Mouse (Mus musculus): ENCODE measurements around the gene Sod2. TPM values are rescaled to one million over a fixed set of nuclear protein-coding genes. Genes with fewer than 3 reads are reported as not detected.
"Not testable (repeated sequence)": the region's sequence is repeated elsewhere in the genome, so short reads cannot be mapped to it uniquely, and the experiment has no call there.

Gene Sod2
- polyA plus RNA-seq (2015; fragmentation: Nextera tagmentation; extraction: Ambion mirVana) = 89.2 and 111 TPM in 2 replicates

DNA sequence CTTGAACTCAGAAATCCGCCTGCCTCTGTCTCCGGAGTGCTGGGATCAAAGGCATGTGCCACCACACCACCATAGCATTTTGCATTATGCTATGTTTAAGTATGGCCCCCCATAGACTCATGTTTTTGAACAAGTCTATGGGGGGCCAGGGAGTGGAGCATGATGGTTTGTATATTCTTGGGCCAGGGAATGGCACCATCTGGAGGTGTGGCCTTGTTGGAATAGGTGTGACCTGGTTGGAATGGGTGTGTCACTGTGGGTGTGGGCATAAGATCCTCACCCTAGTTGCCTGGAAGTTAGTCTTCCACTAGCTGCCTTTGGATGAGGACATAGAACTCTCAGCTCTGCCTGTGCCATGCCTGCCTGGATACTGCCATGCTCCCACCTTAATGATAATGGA, at the start of gene Sod2:
TSS of gene Sod2 (plus strand) at position 301 of the 400 bp plus-strand sequence.
- not testable (repeated sequence) for H3K27me3 ChIP-seq; H3K36me3 ChIP-seq; ATAC-seq (ENCODE audit: insufficient number of reproducible peaks, low FRiP score, low TSS enrichment, low read depth); H3K9me3 ChIP-seq
- Histone ChIP-seq H3K4me1 (peaks cover 10% of the 10 kb centered on the region), H3K4me2 (peak within 1 kb of the TSS; percentile 71), H3K9ac (peak within 1 kb of the TSS; percentile 58), H3K4me3 (peak within 1 kb of the TSS; percentile 91), H3K27ac (peak within 1 kb of the TSS; percentile 69)
- WGBS = 93% methylated on average over 2 of the region's 2 CpGs

DNA sequence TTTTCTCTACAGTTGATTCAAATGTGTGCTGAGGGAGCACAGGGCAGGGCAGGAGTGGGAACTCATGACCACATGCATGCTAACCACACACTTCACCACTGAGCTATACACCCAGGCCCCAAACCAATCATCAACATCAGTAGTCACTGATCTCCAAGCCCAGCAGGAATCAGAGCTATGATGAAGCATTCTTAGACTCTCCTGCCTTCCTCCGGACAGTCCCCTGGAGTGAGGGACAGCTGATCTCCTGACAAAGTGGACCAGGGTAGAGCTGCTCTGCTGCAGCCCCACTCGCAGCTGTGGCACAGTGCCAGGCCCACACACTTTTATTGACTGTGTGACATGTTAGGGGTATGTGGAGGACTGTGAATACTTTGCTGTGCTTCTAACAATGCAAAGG, 47.3 kb upstream of the Sod2 start:
- H3K4me1 ChIP-seq; H3K9me3 ChIP-seq; H3K4me3 ChIP-seq; H3K27me3 ChIP-seq; ATAC-seq (ENCODE audit: insufficient number of reproducible peaks, low FRiP score, low TSS enrichment, low read depth); H3K9ac ChIP-seq; H3K27ac ChIP-seq: not testable (repeated sequence)
- WGBS = 21% methylated on average over 2 of the region's 2 CpGs
- peaks cover 17% of the 10 kb centered on the region for H3K36me3 ChIP-seq
- H3K4me2 ChIP-seq = 0 out of 2 replicates have a peak overlapping the region, but pooled peaks have one; percentile 25

DNA sequence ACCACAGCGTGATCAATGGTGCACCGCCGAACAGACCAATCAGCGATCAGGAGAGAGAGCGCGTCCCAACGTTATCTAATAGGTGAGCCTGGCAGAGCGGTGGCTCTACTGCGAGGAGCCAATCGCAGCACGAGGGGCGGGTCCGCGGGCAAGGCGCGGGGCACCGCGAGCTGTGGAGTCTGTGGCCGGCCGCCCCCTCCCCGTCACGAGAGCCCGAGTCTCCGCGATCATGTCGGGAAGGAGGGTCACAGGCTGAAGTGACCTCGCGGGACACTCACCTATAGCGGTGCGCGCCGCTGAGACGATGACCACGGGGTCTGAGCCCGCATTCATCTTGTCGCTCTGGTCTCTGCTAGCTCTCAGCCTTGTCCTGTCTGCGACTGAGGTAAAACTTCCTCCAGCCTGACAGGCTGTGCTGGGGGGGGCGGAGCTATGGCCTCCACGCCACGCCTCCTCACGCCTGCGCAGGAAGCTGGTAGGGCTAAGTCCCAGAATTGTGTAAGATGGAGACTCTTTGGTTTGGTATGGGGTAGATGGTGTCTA, 46.2 kb upstream of the Sod2 start, which contains the start of gene Acat2:
TSS of gene Acat2 (minus strand) at position 417 of the 543 bp plus-strand sequence.
- peak within 1 kb of the TSS; percentile 60 for H3K4me3 ChIP-seq
- peak within 1 kb of the TSS; percentile 87 for H3K27ac ChIP-seq
- peak within 1 kb of the TSS; percentile 35 for H3K9ac ChIP-seq
- peaks cover 18% of the 10 kb centered on the region for H3K36me3 ChIP-seq
- peaks cover 8% of the 10 kb centered on the region for H3K4me1 ChIP-seq
- H3K4me2 ChIP-seq = peak within 1 kb of the TSS; percentile 67
- under 1% methylated on average over 42 of the region's 42 CpGs for WGBS
- ATAC-seq (ENCODE audit: insufficient number of reproducible peaks, low FRiP score, low TSS enrichment, low read depth) = peak; percentile 97
- H3K27me3 ChIP-seq = no peaks in the 10 kb centered on the region
- no peaks in the 10 kb centered on the region for H3K9me3 ChIP-seq

- Histone ChIP-seq H3K27ac (no peak overlapping the region), H3K9ac (no peak overlapping the region), H3K36me3 (peaks cover 25% of the 10 kb centered on the region), H3K4me3 (no peak overlapping the region), H3K27me3 (no peaks in the 10 kb centered on the region), H3K4me2 (no peak overlapping the region), H3K4me1 (peaks cover 8% of the 10 kb centered on the region), H3K9me3 (no peaks in the 10 kb centered on the region)
- 73% methylated on average over 3 of the region's 3 CpGs for WGBS
- no peak for ATAC-seq (ENCODE audit: insufficient number of reproducible peaks, low FRiP score, low TSS enrichment, low read depth)
Observed at GRCm38 (mm10) chr17:12963476-12963875, 43.2 kb upstream of the Sod2 start.

DNA sequence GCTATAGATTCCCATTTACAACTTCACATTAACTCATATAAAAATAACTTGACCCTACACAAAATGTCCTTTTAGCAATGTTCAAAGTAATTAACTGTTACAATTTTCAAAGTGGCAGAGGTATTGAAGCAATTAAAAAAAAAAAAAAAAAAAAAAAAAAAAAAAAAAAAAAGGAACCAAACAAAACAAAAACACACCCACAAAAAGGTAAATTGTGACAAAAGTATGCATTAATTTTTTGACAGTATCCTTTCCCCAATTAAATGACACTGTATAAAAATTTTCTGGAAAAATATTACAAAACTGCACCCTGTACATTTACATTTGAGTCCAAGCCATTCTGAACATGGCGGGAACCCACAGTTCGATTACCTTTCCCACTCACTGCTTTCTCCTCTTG, 39.5 kb upstream of the Sod2 start:
- no peak for ATAC-seq (ENCODE audit: insufficient number of reproducible peaks, low FRiP score, low TSS enrichment, low read depth)
- H3K9me3 ChIP-seq = no peaks in the 10 kb centered on the region
- no peaks in the 10 kb centered on the region for H3K4me1 ChIP-seq
- no peak overlapping the region for H3K9ac ChIP-seq
- no peak overlapping the region for H3K4me3 ChIP-seq
- no peaks in the 10 kb centered on the region for H3K27me3 ChIP-seq
- H3K27ac ChIP-seq = no peak overlapping the region
- peaks cover 35% of the 10 kb centered on the region for H3K36me3 ChIP-seq
- no peak overlapping the region for H3K4me2 ChIP-seq
- 92% methylated on average over 2 of the region's 2 CpGs for WGBS

- peaks cover 56% of the 10 kb centered on the region for H3K36me3 ChIP-seq
- H3K27me3 ChIP-seq = no peaks in the 10 kb centered on the region
- no peaks in the 10 kb centered on the region for H3K9me3 ChIP-seq
- no peak overlapping the region for H3K27ac ChIP-seq
- H3K4me3 ChIP-seq = no peak overlapping the region
- H3K9ac ChIP-seq = no peak overlapping the region
- no peaks in the 10 kb centered on the region for H3K4me1 ChIP-seq
- no peak for ATAC-seq (ENCODE audit: insufficient number of reproducible peaks, low FRiP score, low TSS enrichment, low read depth)
- 83% methylated on average over 2 of the region's 2 CpGs for whole genome bisulfite sequencing
- no peak overlapping the region for H3K4me2 ChIP-seq
Observed at GRCm38 (mm10) chr17:12973851-12974250, 32.8 kb upstream of the Sod2 start.

DNA sequence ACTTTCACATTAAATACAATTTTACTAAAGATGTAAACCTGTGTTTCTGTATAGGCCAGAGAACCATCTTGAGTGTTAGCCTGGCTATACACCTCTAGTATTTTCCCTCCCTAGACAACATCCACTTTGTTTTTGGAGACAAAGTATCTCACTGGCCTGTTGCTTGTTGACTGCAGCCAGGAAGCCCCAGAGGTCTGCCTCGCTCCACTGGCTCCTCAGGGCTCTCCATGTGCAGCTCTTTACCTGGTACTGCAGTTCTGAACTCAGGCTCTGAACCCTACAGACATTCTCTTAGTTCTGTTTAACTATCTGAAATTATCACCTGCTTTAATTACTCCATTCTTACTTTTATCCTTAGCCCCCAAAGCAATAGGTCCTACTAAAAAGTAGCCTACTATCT, 28.1 kb upstream of the Sod2 start:
- H3K36me3 ChIP-seq = peaks cover 66% of the 10 kb centered on the region

GRCm38 (mm10) chr17:12983988-12984387, 22.7 kb upstream of the Sod2 start:
- Histone ChIP-seq H3K36me3 (peaks cover 50% of the 10 kb centered on the region), H3K27ac (no peak overlapping the region), H3K9ac (no peak overlapping the region), H3K4me1 (0 out of 2 replicates have a peak, but pooled peaks cover 3% of the 10 kb centered on the region), H3K9me3 (no peaks in the 10 kb centered on the region), H3K4me2 (no peak overlapping the region), H3K27me3 (no peaks in the 10 kb centered on the region), H3K4me3 (no peak overlapping the region)
- 76% methylated on average over 2 of the region's 2 CpGs for WGBS
- no peak for ATAC-seq (ENCODE audit: insufficient number of reproducible peaks, low FRiP score, low TSS enrichment, low read depth)

More for the DNA sequence above, 28.1 kb upstream of the Sod2 start:
- Histone ChIP-seq H3K27ac (no peak overlapping the region), H3K27me3 (no peaks in the 10 kb centered on the region), H3K9ac (no peak overlapping the region), H3K9me3 (no peaks in the 10 kb centered on the region), H3K4me2 (no peak overlapping the region), H3K4me3 (no peak overlapping the region), H3K4me1 (no peaks in the 10 kb centered on the region)
- 93% methylated on average over 1 of the region's 1 CpGs for whole genome bisulfite sequencing
- ATAC-seq (ENCODE audit: insufficient number of reproducible peaks, low FRiP score, low TSS enrichment, low read depth) = no peak

DNA sequence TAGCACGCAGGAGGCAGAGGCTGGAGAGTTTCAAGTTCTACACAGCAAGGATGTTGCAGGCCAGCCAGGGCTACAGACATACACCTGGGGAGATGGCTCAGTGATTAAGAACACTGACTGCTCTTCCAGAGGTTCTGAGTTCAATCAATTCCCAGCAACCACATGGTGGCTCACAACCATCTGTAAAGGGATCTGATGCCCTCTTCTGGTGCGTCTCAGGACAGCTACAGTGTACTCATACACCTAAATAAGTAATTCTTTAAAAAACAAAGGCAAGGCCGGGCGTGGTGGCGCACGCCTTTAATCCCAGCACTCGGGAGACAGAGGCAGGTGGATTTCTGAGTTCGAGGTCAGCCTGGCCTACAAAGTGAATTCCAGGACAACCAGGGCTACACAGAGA, 18.6 kb upstream of the Sod2 start:
- not testable (repeated sequence) for H3K4me3 ChIP-seq; H3K4me2 ChIP-seq; H3K27me3 ChIP-seq; ATAC-seq (ENCODE audit: insufficient number of reproducible peaks, low FRiP score, low TSS enrichment, low read depth); H3K9me3 ChIP-seq; H3K4me1 ChIP-seq; H3K27ac ChIP-seq; H3K9ac ChIP-seq
- 96% methylated on average over 8 of the region's 8 CpGs for WGBS
- peaks cover 23% of the 10 kb centered on the region for H3K36me3 ChIP-seq

- H3K4me1 ChIP-seq = peaks cover 9% of the 10 kb centered on the region
- no peak for ATAC-seq (ENCODE audit: insufficient number of reproducible peaks, low FRiP score, low TSS enrichment, low read depth)
- peak overlapping the region; percentile 100; the same call in 1 of the 2 replicates for H3K9ac ChIP-seq
- no peaks in the 10 kb centered on the region for H3K27me3 ChIP-seq
- peak overlapping the region; percentile 100 for H3K4me3 ChIP-seq
- H3K4me2 ChIP-seq = peak overlapping the region; percentile 52
- H3K36me3 ChIP-seq = peaks cover 7% of the 10 kb centered on the region; the same call in 1 of the 2 replicates
- H3K27ac ChIP-seq = peak overlapping the region; percentile 100
- WGBS = 42% methylated on average over 8 of the region's 8 CpGs
- no peaks in the 10 kb centered on the region for H3K9me3 ChIP-seq
Observed at GRCm38 (mm10) chr17:12990567-12991145, 16.0 kb upstream of the Sod2 start.

DNA sequence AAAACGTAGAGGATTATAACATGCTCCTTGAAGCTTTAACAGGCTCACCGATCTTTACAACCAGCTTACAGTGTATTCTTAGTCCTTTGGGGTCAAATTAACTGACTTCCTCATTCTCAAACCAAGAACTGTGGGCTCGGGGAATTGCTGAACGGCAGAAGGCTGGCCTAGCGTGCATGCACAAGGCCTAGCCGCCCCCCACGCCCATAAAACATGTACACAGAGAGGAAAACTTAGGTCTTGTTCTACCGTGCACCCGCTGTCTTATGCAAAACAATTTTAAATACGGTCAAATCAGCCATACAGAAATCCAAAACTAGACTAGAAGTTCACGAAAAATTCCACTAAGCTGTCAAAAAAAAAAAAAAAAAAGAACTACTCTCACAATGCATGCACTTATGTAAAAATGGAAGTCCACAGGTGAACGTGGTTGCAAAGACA, 15.4 kb upstream of the Sod2 start:
- no peaks in the 10 kb centered on the region for H3K9me3 ChIP-seq
- H3K27ac ChIP-seq = peak overlapping the region; percentile 100
- WGBS = 1% methylated on average over 12 of the region's 12 CpGs
- H3K4me1 ChIP-seq = peaks cover 9% of the 10 kb centered on the region
- peak overlapping the region; percentile 52 for H3K4me2 ChIP-seq
- H3K4me3 ChIP-seq = peak overlapping the region; percentile 100
- no peak for ATAC-seq (ENCODE audit: insufficient number of reproducible peaks, low FRiP score, low TSS enrichment, low read depth)
- H3K27me3 ChIP-seq = no peaks in the 10 kb centered on the region
- peak overlapping the region; percentile 100 for H3K9ac ChIP-seq
- H3K36me3 ChIP-seq = peaks cover 7% of the 10 kb centered on the region; the same call in 1 of the 2 replicates

DNA sequence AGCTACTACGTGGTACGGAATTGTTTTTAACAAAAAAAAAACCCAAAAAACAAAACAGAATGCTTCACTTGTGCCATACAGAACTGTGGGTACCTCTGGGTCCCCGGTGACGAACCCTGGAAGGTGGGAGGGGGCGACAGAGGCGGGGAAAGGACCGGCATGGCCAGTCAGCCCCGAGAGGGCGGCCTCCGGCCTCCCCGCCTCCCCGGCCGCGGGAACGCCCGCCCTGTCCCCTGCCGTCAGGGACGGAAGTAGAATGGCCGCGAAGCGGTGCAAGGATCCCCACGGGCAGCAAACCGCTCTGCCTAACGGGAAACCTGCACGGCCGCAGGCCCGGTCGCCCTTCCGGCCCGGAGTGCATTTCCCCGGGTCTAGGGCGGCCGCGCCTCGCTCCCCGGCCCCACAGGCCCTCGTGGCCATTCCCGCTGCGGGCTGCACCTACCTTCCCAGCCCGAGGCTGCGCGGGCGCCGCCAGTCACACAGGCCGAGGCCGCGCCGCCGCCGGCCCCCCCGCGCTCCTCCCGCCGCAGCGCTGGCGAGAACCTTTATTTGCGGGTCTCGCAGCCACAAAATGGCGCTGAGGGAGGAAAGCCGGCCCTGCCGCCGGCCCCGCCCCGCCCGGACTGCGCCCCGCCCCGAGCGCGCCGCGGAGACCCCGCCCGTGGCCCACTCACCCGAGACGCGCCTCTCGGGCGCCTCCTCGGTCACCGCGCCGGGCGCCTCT, 14.8 kb upstream of the Sod2 start:
- Histone ChIP-seq H3K4me2 (peak overlapping the region; percentile 52), H3K27ac (peak overlapping the region; percentile 100), H3K9me3 (no peaks in the 10 kb centered on the region), H3K27me3 (no peaks in the 10 kb centered on the region), H3K4me3 (peak overlapping the region; percentile 100), H3K4me1 (peaks cover 9% of the 10 kb centered on the region), H3K9ac (peak overlapping the region; percentile 100), H3K36me3 (peaks cover 7% of the 10 kb centered on the region; the same call in 1 of the 2 replicates)
- peak; percentile 94 for ATAC-seq (ENCODE audit: insufficient number of reproducible peaks, low FRiP score, low TSS enrichment, low read depth)
- WGBS = under 1% methylated on average over 77 of the region's 84 CpGs
